Mouse (Mus musculus) megakaryocyte, embryonic 14.5 days (primary cell): ENCODE results near the gene Gm20388.

Source experiments
- FLI1 ChIP-seq: IDR thresholded peaks from 2 replicates; pipeline ENCODE4 v1.6.1; 2012; ENCODE audit warnings: low read length, inconsistent platforms, mixed read lengths
- GATA1 ChIP-seq: IDR thresholded peaks from 3 replicates; pipeline ENCODE4 v1.6.1; 2012; ENCODE audit warnings: mixed read lengths, low read length, inconsistent platforms, borderline replicate concordance

DNA sequence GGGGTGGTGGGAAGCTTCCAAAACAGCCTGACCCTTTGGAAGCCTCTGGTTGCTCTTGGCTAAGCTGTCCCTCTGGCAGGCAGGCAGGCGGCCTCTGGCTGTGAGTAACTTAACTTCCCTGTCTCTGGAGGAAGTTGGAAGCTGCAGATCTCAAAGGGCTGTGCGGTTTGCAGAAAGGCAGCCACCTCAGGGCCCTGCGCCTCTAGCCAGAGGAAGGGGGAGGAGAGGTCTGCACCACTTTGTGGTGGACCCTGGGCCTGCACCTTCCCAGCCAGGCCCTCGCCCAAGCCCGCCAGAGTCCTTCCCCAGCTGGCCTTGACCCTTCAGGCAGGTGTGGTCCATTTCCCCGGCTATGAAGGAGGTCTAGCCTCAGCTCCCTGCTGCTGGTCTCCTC, 628.7 kb downstream of the Gm20388 start:
- no peak for TF ChIP-seq GATA1
- TF ChIP-seq FLI1, result no peak
